Mouse (Mus musculus) retina, adult 2 months (tissue): ENCODE measurements at regions not wholly inside any gene's neighbourhood (a gene's known extent, or its start where the extent isn't known, plus 50 kb on each side); places are given as distances from the start of the nearest gene placed in this dataset.

Experiments
- DNase-seq: peaks from one replicate; pipeline ENCODE4 v3.0.0-alpha.2; 2012; ENCODE audit warnings: low read depth, low spot score

DNA sequence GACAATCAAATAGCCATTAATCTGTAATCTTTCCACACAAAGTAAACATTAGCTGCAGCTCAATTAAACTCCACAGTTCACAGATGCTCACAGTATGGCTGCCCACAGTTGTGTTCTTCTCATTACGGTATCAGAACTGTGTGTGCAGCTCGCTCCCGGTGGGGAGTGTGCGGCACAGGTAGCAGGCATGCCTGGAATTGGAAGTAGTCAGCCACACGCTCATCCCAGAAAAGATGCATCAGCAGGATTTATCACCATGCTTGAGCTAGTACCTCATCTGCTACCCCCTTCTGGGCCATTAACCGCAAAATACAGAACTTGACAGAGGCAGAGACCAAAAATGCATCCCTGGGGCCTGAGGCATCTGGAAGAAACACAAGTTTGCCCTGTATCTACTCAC lies 437.8 kb downstream of the Adam3 start:
- DNase-seq = no peak

DNA sequence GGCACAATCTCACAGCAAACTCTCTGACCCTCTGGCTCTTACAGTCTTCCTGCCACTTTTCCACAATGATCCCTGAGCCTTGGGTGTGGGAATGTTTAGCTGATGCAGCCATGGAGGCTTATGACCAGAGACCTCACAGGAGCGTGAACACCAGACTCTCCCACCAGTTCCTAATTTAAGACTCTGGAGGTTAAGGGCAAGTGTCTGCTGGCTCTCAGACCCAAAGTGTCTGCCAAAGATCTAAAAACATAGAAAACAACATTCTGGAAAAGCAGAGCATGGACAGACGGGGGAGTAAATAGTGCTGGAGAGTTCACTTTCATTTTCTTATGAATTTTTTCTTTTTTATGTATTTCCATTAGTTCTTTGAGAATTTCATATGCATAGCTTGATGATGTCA lies 440.7 kb downstream of the Adam3 start:
- DNase-seq = no peak

DNA sequence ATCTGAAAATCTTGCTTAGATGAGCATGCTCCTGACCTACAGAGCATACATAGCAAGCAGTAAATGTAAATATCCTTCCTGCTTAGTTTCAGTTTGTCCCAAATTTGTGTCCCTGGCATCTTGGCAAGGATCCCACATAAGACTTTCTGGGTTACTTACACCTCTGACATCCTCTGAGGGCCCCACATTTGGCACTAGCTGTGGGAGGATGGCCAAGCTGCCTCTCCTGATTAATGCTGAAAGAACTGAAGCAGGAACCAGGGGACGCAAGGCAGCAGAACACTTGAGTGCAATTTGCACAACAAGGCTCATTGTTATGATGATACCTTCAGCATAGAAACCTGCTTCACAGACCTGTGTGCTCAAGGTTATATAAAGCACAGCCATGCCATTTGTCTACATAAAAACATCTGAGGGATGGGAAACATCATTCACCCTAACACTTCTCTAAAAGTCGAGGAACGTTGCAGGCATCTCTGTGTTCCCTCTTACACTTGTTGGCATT lies 441.7 kb downstream of the Adam3 start:
- DNase-seq = no peak

DNA sequence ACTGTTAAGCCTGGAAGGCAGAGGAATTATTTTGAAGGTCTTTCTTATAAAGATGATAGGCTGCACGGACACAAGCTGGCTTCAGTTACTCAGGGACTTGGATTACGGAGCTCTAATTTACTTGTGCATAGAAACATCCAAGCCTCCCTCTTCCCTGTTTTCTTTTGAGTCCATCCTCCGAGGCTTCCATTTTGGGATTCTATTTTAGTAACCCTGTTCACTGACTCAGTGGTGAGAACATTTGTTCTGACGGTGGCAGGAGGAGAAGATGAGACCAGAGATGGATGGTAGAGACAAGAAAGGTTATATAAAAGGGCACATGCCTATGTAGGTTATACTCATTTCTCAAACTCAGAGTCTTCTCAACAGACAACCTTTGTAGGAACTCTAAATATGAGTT lies 445.4 kb downstream of the Adam3 start:
- DNase-seq = no peak

DNA sequence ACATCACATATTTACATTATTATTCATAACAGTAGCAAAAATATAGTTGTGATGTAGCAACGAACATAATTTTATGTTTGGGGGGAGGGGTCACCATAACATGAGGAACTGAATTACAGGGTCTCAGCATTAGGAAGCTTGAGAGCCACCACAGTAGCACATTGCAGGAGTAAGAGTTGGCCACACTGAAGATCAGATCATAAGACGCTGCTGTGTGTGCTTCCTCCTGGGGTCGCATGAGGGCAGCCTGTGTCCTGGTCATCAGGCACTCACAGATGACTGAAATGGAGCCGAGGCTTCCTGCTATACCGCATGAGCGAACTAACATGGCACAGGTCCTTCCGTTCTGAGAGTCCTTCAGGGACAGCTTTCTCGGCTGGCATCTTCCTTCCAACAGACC lies 447.3 kb downstream of the Adam3 start:
- DNase-seq = no peak

DNA sequence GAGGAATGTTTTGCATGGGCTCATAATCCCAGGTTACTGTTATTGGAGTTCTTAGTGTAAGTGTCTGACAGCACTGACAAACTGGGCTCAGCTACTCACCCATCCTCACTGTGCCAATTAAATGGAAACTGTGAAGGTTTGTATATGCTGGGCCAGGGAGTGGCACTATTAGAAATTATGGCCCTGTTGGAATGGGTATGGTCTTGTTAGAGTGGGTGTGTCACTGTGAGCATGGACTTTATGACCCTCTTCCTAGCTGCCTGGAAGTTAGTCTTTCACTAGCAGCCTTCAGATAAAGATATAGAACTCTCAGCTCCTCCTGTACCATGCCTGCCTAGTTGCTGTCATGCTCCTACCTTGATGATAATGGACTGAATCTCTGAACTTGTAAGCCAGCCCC lies 464.3 kb downstream of the Adam3 start:
- no peak for DNase-seq

DNA sequence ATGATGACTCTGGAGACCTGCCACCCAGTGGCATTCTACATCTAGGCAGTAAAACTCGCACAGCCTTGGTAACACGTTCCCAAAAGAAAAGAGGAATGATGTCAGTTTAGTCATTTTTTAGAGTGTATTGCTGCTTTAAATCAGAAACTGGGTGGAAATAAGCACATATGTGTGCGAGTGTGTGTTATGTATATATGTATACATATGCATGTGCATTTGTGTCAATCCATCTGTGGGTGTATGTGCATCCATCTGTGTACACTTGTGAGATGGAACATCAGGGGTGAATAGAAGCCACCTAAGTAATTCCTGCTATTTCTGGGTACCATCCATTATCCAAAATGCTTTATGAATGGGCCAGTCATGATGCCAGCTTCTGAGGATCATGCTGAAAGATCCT lies 467.0 kb downstream of the Adam3 start:
- no peak for DNase-seq

DNA sequence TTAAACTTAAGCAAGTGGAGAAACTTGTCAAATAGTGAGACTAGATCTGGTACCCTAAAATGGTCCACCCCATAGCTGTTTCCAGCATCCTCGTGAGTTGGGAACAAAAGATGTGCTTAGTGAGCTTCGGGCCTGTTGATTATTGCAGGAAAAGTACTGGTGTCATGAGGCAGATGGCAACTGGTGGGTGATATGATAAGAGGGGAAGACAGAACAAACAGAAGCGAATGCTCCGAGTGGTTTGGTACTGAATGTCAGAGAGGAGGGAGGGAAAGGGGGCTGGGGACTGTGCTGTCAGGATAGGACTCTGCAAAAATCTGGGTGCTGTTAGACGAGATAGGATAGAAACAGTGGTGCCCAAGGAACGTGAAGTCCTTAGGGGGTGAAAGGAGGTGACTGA lies 483.4 kb downstream of the Adam3 start:
- no peak for DNase-seq

DNA sequence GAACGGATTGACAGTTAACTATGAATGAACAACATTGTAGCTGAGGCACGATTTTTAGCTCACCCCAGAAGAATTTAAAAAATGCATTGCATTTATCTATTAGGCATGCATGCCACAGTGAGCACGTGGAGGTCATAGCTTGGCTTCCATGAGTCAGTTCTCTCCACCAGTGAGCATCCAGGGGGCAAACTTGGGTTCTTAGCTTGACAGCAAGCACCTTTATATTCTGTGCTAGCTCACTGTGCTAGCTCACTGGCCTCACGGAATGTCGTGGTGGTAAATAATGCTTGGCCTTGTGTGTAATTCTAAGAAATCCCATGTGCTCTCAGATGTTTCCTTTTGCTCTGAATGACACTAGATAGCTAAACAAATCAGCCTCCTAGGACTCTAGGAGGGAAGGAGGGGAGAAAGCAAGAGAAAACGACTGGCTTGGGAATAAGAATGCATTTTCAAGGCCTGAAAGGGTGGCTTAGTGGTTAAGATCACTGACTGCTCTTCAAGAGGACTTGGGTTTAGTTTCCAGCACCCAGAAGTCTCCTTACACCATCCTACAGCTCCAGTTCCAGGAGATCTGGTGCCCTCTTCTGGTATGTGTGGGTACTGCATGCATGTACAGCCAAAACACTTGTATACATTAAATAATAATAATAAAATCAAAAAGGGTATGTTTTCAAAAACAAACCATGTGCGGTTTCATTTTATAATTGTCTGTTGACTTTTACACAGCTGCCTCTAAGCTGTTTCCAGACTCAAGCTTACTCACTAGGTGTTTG lies 485.3 kb downstream of the Adam3 start:
- no peak for DNase-seq

DNA sequence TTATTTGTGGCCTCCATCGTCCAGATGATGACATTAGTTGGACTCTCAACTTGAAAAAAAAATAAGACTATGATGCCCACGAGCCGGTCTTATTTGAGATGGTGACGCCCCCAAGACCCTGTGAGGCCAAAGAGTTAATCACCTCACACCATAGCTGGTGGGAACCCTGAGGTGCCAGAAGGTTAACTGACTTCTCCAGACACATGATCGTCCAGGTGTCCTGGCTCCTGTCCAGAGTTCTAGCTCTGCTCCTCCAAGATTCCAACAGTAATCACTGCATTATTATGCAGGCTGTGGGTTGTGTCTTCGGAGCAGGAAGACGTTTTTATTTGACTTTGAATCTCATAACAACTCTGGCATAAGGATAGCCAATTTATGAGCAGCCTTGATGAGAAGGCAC lies 490.7 kb downstream of the Adam3 start:
- no peak for DNase-seq

DNA sequence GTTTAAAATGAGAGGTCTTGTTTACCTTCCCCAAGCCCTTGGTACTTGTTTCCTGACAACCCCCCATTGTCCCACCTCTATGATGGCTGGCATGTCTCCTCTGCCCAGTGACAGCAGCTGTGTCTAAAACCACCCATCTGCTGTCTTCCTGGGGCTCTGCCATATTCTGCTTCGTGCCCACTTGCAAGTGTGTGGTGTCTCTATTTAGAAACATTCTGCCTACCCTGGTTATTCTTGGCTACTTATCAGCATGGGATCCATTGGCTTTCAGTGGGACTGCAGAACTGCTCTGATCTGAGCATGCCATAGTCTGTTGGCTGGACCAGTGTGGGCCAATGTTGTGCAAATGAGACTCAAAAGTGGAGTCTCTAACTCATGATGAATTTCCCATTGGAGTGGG lies 497.5 kb downstream of the Adam3 start:
- no peak for DNase-seq

DNA sequence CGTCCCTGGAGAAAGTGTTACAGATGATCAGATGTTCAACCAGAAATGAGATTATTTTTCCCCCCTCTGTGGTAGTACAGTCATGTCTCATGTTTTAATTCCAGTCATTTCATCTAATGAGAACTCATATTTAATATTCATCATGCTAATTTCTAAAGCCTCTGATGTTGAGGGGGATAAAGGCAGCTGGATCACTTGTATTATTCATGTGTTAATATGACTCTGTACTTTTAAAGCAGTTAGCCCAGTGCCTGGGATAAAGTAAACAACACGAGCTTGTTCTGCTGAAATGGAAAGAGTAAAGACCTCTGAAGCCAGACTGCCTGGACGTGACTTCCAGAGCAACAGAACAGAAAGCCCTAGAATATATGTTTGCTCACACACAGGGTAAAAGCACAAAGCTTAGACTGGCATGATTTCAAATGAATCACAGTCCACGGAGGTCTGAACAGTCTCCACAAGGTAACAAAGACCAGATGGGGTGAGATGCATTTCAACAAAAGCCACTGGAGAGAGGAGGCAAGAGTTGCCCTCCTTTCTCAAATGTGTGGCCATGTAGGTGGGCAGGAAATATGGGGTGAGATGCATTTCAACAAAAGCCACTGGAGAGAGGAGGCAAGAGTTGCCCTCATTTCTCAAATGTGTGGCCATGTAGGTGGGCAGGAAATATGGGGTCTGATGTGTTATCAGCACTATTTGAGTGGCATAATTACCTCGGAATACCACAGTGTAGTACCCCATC lies 498.1 kb downstream of the Adam3 start:
- no peak for DNase-seq

DNA sequence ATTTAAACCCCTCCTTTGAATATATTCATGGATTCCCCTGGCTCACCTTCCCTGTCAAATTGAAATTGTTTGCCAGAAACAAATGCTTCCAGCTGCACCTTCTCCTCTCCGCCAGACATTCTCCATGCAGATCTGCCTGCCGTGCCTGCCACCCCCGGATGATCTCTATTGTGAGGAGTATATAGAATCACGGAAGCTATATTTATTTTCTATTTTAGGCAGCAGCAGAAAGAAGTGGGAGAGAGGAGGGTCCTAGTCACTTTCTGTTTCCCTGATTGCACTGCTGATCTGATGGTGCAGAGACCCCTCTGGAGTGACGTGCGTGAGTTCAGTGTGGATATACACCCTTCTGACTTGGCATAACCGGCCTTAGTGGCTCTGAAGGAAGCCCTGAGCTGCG lies 505.4 kb downstream of the Adam3 start:
- DNase-seq = no peak

DNA sequence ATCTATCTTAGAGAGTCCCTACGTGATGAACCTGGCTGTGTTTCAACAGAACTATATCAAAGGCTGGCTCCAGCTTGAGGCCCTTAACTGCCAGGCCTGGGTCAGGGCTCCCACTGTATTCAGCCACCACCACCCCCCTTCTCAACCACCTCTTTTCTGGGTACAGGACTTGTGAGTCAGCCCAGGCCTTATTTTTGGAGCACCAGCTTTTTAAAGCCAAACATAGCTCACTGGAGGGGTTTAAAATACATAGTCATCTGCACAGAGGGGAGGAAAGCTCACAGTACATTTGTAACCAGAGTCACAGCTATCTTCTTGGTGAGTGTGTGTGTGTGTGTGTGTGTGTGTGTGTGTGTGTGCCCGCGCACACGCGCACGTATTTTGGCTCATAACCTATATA lies 509.0 kb downstream of the Adam3 start:
- DNase-seq = no peak

DNA sequence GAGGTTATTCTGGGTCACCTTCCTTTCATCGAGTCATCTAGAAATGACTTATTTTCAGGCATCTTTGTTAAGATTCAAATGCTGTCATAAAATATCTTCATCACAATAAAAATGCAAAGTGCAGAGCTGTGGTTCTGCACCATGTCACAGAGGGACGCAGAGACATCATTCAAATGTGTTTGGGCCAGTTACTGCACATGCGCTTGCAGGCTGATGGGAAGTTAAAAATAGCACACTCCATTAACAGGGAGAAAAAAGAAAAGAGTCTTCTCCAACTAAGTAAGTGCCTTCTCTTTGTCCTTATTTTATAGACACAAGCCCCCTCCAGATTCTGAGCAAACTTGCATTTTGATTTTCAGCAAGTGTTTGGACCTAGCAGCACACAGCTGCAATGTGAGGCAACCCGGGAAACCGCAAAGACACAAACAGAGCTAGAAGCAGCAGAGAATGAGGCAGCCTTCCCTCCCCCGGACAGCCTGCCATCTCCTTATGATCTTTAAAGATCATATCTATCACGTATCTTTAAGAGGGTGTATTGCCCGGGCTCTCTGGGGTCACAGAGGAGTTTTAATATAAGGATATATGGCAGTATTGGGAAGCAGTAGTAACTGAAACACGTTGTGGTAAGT lies 510.0 kb downstream of the Adam3 start:
- DNase-seq = no peak

DNA sequence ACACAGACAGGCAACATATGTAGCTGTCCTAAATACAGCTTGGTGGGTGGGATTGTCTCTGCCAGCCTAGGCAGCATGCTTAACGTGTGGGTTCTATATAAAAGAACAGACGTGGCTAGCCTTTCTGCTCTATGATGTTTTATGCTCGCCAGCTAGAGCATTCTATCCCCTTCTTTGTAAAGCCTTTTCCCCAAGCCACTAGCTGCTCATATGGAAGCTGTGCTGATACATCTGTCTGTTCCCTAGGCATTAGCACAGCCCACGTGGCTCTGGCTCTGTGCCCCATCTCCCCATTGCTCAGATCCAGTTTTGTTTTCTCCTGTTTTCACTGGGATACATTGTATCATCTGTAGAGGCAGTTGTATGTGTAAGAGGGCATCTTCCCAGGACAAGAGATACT lies 511.3 kb downstream of the Adam3 start:
- DNase-seq = no peak

DNA sequence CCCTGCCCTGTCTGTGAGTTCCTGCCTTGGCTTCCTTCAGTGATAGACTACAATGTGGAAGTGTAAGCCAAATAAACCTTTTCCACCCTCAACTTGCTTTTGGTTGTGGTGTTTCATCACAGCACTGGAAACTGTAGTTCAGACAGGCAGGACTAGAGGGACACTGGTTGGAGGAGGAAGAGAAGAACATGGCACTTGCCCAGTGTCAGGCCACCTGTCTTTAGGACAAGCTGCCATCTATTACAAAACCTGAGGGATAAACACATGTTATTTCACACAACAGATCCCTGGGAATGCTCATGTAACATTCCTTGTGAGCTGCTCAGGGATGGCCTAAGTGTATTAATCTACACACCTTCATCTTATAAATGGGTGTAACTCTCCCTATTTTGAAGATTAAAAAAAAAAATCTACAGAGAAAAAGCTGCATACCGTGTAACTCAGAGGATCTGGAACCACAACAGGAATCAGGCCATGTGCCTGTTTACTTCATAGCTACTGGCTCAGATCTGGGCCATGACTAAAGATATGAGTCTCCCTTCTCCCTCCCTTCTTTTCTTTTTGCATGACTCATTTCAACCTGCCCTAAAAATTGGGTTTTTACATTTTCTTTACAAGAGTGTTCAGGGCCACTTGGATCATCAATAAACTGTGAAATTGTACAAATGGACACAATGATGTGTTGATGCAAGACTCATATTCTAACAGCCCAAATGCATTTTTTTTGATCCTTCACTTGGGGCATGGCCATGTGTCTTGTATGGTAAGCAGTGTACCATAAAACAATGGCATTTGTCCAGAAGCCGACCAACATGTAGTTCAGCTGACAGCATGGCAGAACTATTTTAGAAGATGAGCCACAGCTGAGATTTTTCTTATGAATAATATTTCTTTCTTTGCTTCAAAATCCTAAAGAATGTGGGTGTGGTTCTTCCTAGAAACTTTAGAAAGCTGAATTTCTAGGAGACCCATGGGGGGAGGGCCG lies 513.1 kb downstream of the Adam3 start:
- no peak for DNase-seq

DNA sequence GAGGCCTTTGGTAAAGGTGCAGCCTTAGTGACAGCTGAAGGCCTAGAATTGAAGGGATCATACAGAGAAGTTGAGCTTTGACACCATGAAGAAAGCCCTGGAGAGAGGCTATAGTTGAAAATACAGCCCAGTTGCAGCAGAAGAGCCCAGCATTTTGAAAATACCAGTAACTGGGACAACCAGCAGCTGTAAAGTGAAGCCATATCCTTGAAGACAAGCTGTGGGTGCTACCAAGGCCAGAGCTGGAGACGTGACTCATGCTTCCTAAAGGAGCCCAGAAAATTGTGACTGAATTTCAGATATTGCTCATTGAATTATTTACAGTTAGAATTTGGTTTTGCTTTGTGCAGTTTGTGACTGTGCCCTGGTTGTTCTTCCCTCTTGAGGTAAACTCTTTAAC lies 514.6 kb downstream of the Adam3 start:
- no peak for DNase-seq
